8 mouse cellular contexts compared by ENCODE assay signal in the genomic region with DNA sequence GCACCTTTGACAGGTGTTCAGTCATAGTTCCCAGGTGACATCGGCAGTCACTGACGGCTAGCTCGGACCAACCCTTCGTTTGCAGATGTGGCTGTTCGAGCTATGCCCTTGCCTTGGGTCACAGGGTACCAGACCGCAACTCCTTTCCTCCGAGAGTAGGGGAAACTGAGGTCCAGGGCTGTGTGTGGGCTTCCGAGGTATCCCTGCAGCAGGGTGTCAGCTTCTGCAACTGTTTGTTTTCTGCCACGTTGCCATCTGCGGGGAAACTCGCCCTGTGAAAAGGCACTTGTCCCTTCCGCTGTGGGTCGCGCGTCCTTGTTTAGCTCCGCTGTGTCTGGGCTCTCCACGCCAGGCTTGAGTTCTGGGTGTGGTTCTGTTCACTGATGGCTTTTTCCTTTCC. TPM values are rescaled to one million over a fixed set of nuclear protein-coding genes. Genes with fewer than 3 reads are reported as not detected.
DNase-seq lines count a peak whose midpoint lies in the region; ATAC-seq lines count a peak whose summit lies in the region.

No protein-coding gene starts in this region.

- H3K4me1 ChIP-seq in liver, embryonic 16.5 days (ENCODE audit: control insufficient read depth, low read depth, low read length) = peaks cover 11% of the 10 kb centered on the region

- H3K27me3 ChIP-seq in liver, embryonic 16.5 days (ENCODE audit: control insufficient read depth, insufficient read depth, low read depth, low read length) = no peaks in the 10 kb centered on the region

- H3K4me3 ChIP-seq in liver, embryonic 16.5 days (ENCODE audit: low read depth, low read length) = peak overlapping the region; percentile 88

- peak; percentile 37 for DNase-seq in adrenal gland, postnatal 14 days
- no peak for DNase-seq in adrenal gland, postnatal 25 days
- peak; percentile 22 to 54 for DNase-seq in urinary bladder, adult 18-20 months (ENCODE audit: low spot score in 2 of 2)
- DNase-seq in urinary bladder, postnatal 10 days (ENCODE audit: low spot score) = no peak

- H3K9me3 ChIP-seq in liver, embryonic 16.5 days (replicated peaks; ENCODE audit: control insufficient read depth, low read length) = no peaks in the 10 kb centered on the region

- H3K36me3 ChIP-seq in liver, embryonic 16.5 days (ENCODE audit: control insufficient read depth, insufficient read depth) = no peaks in the 10 kb centered on the region

- ATAC-seq in erythroid progenitor cell, adult 5-6 weeks (replicated peaks; ENCODE audit: low FRiP score, poor library complexity, severe bottlenecking) = peak; percentile 45; the same call in 1 of the 2 replicates
- peak; percentile 25 for ATAC-seq in inflammation-experienced regulatory T-cells, adult 6 months
- no peak for ATAC-seq in liver, embryonic 16.5 days (ENCODE audit: low read depth)
- ATAC-seq in neutrophil, adult 5-6 weeks (ENCODE audit: extremely low read depth, insufficient number of reproducible peaks, low FRiP score, poor library complexity, severe bottlenecking) = 0 out of 2 replicates have a peak, but pooled peaks have one; percentile 4

- 2% methylated on average over 17 of the region's 17 CpGs for WGBS in liver, embryonic 16.5 days (ENCODE audit: insufficient replicate concordance)

- peak overlapping the region; percentile 92 for H3K4me2 ChIP-seq in liver, embryonic 16.5 days (ENCODE audit: low read depth, low read length)

- H3K27ac ChIP-seq in liver, embryonic 16.5 days (ENCODE audit: low read length) = 0 out of 2 replicates have a peak overlapping the region, but pooled peaks have one; percentile 19

- peak overlapping the region; percentile 80 for H3K9ac ChIP-seq in liver, embryonic 16.5 days (ENCODE audit: low read depth, low read length)

RNA-seq across cellular contexts. Expression of gene Slc36a1, which starts 0.5 kb away (rescaled TPM):
- 19.3 and 23.0 TPM in 2 replicates for total RNA-seq in adrenal gland, postnatal 14 days (2021)
- 16.7 and 26.4 TPM in 2 replicates for total RNA-seq in adrenal gland, postnatal 25 days (2021)
- total RNA-seq in erythroid progenitor cell, adult 5-6 weeks (2015; ENCODE audit: low replicate concordance) = 2.5 and 5.8 TPM in 2 replicates
- total RNA-seq in erythroid progenitor cell, adult 5-6 weeks (2017; ENCODE audit: low replicate concordance) = 1.5 and 1.8 TPM in 2 replicates
- polyA plus RNA-seq in inflammation-experienced regulatory T-cells, adult 6 months (2017; shearing (Covaris generic)) = 1 to 10 TPM; 3.6 to 4.7 (median 4.6) TPM
- 2.3 and 2.5 TPM in 2 replicates for polyA plus RNA-seq in liver, embryonic 16.5 days (2015; fragmentation: Nextera tagmentation; extraction: Ambion mirVana)
- 9.3 and 10.1 TPM in 2 replicates for total RNA-seq in neutrophil, adult 5-6 weeks (2017)

RNA-seq across cellular contexts. Expression of gene Slc36a2, which starts 19.7 kb away (rescaled TPM):
- 176 and 200 TPM in 2 replicates for total RNA-seq in adrenal gland, postnatal 14 days (2021)
- total RNA-seq in adrenal gland, postnatal 25 days (2021) = 58.3 and 78.2 TPM in 2 replicates
- total RNA-seq in erythroid progenitor cell, adult 5-6 weeks (2015; ENCODE audit: low replicate concordance) = not detected in 2 replicates
- total RNA-seq in erythroid progenitor cell, adult 5-6 weeks (2017; ENCODE audit: low replicate concordance) = not detected in 2 replicates
- polyA plus RNA-seq in inflammation-experienced regulatory T-cells, adult 6 months (2017; shearing (Covaris generic)) = under 1 TPM in 1 of 3 experiments, not detected in 2; 0.30 TPM
- 39.3 and 51.1 TPM in 2 replicates for polyA plus RNA-seq in liver, embryonic 16.5 days (2015; fragmentation: Nextera tagmentation; extraction: Ambion mirVana)
- total RNA-seq in neutrophil, adult 5-6 weeks (2017) = not detected in 2 replicates

RNA-seq across cellular contexts. Expression of gene Slc36a3, which starts 53.1 kb away (rescaled TPM):
- total RNA-seq in adrenal gland, postnatal 14 days (2021) = not detected in 2 replicates
- not detected in 2 replicates for total RNA-seq in adrenal gland, postnatal 25 days (2021)
- not detected in 2 replicates for total RNA-seq in erythroid progenitor cell, adult 5-6 weeks (2015; ENCODE audit: low replicate concordance)
- not detected in 2 replicates for total RNA-seq in erythroid progenitor cell, adult 5-6 weeks (2017; ENCODE audit: low replicate concordance)
- polyA plus RNA-seq in inflammation-experienced regulatory T-cells, adult 6 months (2017; shearing (Covaris generic)) = under 1 TPM; 0.31 to 0.98 (median 0.54) TPM
- not detected in 2 replicates for polyA plus RNA-seq in liver, embryonic 16.5 days (2015; fragmentation: Nextera tagmentation; extraction: Ambion mirVana)
- 1.0 and 1.8 TPM in 2 replicates for total RNA-seq in neutrophil, adult 5-6 weeks (2017)

Comparison
In these comparisons a context has a peak if more than half of its experiments do, and no peak if none do; other contexts are left out.
1. DNase-seq: peak in adrenal gland, postnatal 14 days (single experiment) and urinary bladder, adult 18-20 months (2 of 2); none in adrenal gland, postnatal 25 days (single experiment) and urinary bladder, postnatal 10 days (single experiment).
2. RNA of gene Slc36a2, which starts 19.7 kb away (total RNA-seq): 176 to 200 TPM in adrenal gland, postnatal 14 days and 58.3 to 78.2 TPM in adrenal gland, postnatal 25 days; not detected in erythroid progenitor cell, adult 5-6 weeks and not detected in neutrophil, adult 5-6 weeks; every median in the first group is over 10 times any median in the second.